Mouse (Mus musculus) liver, adult 2 months (tissue): Measurements from ENCODE around the gene Zfp128.

Experiments
- CTCF ChIP-seq: fragments of 200-500 bp; IDR thresholded peaks from 2 replicates; pipeline ENCODE4 v1.5.1; 2011; ENCODE audit warnings: low read depth, low read length, control low read depth
- POLR2A ChIP-seq: fragments of 200-500 bp; IDR thresholded peaks from 2 replicates; pipeline ENCODE4 v1.6.1; 2011; ENCODE audit warnings: low read length, control low read depth; ENCODE audit not compliant: insufficient read depth; ENCODE audit errors: extremely low read depth

- TF ChIP-seq CTCF (no peak), POLR2A (no peak)
These were observed 52.7 kb downstream of the Zfp128 start for GRCm38 (mm10) chr7:12933615-12934140.
